Mouse (Mus musculus) kidney, postnatal 25 days (tissue): ENCODE data around the gene Erc1.
"Not testable (repeated sequence)": the region's sequence is repeated elsewhere in the genome, so short reads cannot be mapped to it uniquely, and the experiment has no call there.

Source experiments
- DNase-seq, 2 experiments: peaks; one replicate each; pipeline ENCODE4 v3.0.0; 2021; ENCODE audit warnings: mixed read lengths in 2 of 2

Gene Erc1

GRCm38 (mm10) chr6:119707911-119708310 lies 140.1 kb downstream of the Erc1 start:
- no peak for DNase-seq

DNA sequence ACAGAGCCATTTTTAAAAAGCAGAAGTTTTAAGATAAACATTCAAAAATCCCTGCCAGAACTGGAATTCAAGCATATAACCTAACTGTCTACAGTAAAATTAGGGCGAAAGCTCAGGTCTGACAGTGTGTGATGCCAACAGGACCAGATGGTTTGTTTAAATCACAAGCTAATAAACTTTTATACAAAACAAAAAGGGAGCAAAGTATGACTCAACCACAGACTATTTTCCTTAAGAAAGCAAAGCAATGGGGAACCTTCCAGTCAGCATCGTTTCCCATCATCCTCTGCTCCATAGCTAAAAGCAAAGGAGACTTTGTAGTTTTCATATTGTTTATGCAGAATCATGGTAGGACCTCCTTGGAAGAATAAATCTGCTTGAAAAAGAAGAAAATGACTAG lies 143.1 kb downstream of the Erc1 start:
- DNase-seq: no peak

- no peak for DNase-seq
Measured at GRCm38 (mm10) chr6:119692754-119693153, 155.2 kb downstream of the Erc1 start.

DNA sequence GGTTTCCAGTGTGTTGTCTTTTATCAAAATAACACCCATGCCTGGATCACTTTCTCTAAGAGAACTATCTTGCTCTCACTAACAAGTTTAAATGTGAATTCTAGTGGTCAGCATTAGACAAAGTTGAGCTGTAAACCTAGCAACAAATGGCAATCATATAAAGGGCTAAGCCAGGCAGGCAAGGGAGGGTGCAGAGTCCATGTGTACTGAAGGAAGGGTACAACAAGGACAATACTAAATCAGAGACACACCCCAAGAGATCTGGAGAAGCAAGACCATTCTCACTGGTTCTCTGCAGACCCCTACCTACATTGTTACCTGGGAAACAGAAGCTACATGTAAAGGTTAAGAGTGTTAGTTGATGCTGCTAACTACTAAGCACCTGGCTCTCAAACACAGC lies 161.5 kb downstream of the Erc1 start:
- DNase-seq: no peak

GRCm38 (mm10) chr6:119680746-119681145 lies 167.2 kb downstream of the Erc1 start:
- DNase-seq: no peak

- DNase-seq: no peak
Measured at GRCm38 (mm10) chr6:119674811-119675209, 173.2 kb downstream of the Erc1 start.

DNA sequence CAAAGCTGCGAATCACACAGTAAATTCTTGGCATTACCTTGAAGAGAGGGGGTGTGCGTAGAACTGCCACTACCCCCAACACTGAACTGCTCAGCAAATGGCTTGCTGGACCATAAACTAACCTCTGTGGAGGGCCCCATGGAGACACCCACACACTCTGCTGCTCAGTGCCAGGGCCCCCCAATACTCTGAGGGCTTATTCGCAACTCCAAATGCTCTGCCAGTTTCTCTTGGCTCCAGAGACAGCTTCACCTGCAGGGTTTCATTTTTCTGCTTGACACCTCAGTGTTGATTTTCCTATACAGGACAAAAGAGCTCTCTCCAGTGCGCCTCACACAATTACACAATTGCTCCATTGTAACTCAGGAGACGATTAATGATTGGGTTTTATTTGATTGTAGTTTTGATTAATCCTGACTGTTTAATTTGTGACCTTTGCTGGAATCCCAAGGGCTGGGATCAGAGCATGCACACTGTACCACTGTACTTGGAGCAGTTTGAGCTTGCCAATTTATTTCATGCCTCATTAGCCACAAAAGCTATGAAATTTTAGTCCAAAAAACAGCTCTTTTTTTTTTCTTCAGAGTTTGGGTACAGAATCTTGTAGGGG lies 173.7 kb downstream of the Erc1 start:
- no peak for DNase-seq

DNA sequence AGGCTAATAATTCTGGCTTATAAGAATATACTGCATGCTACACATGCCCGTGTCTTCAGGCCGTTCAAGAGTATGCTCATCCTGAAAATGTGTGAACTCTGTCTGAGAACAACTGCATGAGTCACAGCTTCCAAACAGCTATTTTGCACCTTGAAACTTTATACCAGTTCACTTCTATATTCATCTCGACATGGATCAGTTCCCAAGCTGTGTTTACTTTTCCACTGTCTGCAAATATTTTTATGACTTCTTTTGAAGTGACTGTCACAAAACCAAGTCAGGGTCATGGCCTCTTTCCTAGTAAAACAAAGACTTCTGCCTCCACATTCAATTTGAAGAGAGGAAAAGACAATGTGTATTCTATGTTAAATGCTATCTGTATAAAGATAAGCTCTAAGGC lies 178.2 kb downstream of the Erc1 start:
- DNase-seq: no peak

- DNase-seq: no peak
Measured at GRCm38 (mm10) chr6:119662936-119663335, 185.0 kb downstream of the Erc1 start.

DNA sequence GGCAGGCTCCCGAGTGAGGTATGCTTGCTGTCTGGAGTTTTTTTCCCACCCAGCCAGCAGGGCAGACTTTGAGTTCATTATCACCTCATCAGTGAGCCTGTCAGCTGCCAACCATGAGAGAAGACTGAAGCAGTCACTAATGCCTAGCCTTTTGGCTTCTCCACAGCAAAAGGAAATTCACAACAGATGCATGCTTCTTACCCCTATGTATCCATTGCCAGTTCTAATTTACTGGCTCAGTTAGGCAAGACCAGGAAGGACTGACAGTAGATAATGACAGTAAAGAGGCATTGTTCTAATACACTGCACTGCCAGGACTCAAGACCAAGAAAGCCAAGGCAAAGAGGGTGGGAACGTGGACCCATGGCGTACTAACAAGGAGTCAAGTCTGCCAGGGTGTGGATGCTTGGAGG lies 186.9 kb downstream of the Erc1 start:
- DNase-seq: peak; percentile 27 to 42

DNA sequence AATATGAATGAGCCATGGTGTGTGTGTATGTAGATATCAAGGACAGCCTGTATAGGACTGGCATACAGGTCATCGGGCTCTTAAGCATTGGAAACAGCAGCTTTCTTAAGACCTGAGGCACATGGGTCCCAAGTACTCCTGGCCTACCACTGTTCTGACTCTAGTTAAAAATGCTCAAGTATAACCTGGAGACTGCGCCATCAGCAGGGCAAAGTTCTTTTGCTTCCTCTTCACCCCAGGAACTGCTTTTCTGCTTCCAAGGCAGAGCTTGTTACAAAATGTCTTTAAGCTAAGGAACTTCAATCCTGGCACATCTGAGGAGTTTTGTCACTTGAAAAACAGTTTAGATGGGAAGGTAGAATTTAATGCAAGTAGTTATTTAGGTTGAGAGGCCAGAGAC lies 189.5 kb downstream of the Erc1 start:
- DNase-seq: peak; percentile 15 to 39

GRCm38 (mm10) chr6:119657418-119658178 lies 190.4 kb downstream of the Erc1 start:
- DNase-seq: no peak

DNA sequence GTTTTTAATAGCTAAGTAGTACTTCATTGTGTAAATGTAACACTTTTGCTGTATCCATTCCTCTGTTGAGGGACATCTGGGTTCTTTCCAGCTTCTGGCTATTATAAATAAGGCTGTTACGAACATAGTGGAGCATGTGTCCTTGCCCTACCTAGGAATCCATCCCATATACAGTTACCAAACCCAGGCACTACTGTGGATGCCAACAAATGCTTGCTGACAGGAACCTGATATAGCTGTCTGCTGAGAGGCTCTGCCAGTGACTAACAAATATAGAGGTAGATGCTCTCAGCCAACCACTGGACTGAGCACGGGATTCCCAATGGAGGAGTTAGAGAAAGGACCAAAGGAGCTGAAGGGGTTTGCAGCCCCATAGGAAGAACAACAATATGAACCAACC lies 193.2 kb downstream of the Erc1 start:
- DNase-seq: not testable (repeated sequence)

DNA sequence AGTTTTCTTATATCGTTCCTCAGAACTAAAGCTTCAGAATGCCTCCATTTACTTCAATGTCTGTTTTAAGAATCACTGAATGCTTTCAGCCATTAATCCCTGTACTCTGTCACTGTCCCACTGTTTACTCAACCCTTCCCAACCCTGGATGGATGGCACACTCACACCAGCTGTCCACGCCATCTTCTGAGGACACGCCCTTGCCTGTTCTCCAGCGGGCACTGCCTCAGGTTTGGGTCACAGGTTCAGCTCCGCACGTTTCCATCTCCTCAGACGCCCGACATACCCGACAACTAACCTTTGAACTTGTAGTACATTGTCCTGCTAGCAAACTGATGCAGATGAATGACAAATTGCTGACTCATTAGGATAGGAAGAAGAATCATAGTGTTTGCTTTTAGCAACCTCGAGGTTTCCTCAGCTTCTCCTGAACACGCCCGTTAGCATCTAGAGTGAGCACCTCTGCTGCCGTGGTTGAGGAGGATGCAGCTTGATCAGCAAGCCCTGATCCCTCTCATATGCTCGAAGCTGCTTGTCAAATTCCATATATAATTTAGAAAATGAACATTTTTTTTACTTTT lies 204.0 kb downstream of the Erc1 start:
- DNase-seq: peak in 1 of 2 experiments; percentile 38

- no peak for DNase-seq
Measured at GRCm38 (mm10) chr6:119643178-119643728, 204.7 kb downstream of the Erc1 start.

DNA sequence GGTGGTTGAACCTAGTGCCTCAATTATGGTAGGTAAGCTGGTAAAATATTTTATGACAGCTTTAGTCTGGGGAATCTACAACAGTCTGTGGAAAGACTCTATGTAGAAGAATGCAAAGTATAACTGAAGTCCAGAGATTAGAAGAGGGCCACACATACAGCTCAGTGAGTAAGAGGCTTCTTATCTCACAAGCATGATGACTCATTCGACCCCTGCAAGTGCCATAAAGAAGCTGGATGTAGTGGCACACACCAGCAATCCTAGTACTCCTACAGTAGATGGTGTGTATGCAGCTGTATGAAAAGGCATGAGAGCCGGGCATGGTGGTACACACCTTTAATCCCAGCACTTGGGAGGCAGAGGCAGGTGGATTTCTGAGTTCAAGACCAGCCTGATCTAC lies 205.2 kb downstream of the Erc1 start:
- DNase-seq: no peak

- peak; percentile 36 to 75 for DNase-seq
Measured at GRCm38 (mm10) chr6:119635629-119636028, 212.3 kb downstream of the Erc1 start.

GRCm38 (mm10) chr6:119630622-119631021 lies 217.3 kb downstream of the Erc1 start:
- DNase-seq: no peak

GRCm38 (mm10) chr6:119601379-119601778 lies 246.6 kb downstream of the Erc1 start:
- DNase-seq: no peak

DNA sequence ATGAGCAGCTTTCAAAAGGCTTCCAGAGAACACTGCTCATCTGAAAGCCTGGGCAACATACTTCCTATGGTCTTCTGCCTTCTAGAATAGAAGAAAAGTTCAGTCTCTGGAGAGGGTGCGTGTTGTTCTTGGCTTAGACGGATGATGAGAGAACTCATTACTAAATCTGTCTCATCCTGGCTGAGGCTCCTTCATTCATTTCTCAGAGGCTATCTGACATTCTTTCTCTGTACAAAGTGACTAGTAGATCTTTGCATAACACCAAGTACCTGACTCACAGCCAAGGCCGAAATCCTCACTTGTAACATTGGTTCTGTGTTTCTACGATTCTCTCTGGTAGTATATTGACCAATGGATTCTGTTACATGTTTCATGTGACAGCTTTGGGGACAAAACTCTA lies 252.5 kb downstream of the Erc1 start:
- DNase-seq: no peak

DNA sequence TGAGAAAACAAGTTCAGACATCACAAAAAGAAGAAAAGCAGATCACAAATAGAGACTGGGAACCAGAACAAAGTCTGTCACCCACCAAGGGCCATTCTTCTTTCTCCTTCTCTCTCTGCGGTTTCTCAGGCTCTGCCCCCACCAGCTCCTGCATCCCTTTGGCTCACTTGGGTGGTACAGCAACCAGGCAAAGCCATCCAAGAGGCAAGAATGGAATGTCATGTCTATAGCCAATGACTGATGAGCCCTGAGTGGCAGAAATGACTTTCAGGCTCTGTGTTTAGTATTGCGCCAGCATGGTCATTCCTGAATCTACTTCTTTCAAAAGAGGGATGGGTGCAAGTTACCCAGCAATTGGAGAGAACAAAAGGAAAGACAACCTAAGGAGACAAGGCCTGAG lies 257.1 kb downstream of the Erc1 start:
- no peak for DNase-seq

GRCm38 (mm10) chr6:119587897-119588296 lies 260.1 kb downstream of the Erc1 start:
- no peak for DNase-seq

GRCm38 (mm10) chr6:119587454-119587853 lies 260.5 kb downstream of the Erc1 start:
- DNase-seq: no peak
